Mouse (Mus musculus): ENCODE measurements at regions not wholly inside any gene's neighbourhood (a gene's known extent, or its start where the extent isn't known, plus 50 kb on each side); places are given as distances from the start of the nearest gene placed in this dataset.
"Not testable (repeated sequence)": the region's sequence is repeated elsewhere in the genome, so short reads cannot be mapped to it uniquely, and the experiment has no call there.

DNA sequence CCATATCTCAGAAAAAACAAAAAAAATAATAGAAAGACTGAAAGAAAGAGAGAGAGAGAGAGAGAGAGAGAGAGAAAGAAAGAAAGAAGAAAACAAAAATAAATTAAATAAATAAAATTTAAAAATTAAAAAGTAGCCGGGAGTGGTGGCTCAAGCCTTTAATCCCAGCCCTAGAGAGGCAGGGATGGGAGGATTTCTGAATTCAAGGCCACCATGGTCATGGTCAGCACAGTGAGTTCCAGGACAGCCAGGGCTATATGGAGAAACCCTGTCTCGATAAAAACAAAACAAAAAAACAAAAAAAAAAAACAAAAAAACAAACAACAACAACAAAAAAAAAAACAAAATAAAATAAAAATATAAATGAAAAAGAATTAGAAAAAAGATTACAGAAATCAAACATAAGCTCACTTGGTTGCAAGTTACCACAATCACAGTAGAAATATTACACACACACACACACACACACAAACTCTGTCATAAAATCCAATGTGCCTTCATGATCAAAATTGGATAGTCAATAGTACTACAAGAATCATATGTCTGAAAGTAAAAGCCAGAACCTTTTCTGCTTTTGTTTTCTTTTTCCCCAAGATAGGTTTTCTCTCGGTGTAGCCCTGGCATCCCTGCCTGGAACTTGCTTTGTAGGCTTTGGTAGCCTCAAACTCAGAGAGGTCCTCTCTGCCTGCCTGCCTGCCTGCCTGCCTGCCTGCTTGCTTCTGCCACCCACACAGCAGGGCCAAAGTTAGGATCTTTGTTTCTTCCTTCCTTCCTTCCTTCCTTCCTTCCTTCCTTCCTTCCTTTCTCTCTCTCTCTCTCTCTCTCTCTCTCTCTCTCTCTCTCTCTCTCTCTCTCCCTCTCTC is 476.1 kb upstream of the Olfr161 start:
- not testable (repeated sequence) for H3K27ac ChIP-seq (ENCODE audit: low read length); H3K4me2 ChIP-seq (ENCODE audit: low read depth, low read length); H3K27me3 ChIP-seq (ENCODE audit: control insufficient read depth, insufficient read depth, low read depth, low read length); H3K9me3 ChIP-seq (replicated peaks; ENCODE audit: control insufficient read depth, low read length); H3K4me3 ChIP-seq (ENCODE audit: low read depth, low read length); H3K36me3 ChIP-seq (ENCODE audit: control insufficient read depth, insufficient read depth); H3K4me1 ChIP-seq (ENCODE audit: control insufficient read depth, low read depth, low read length); H3K9ac ChIP-seq (ENCODE audit: low read depth, low read length)
- peak; percentile 92 for ATAC-seq (ENCODE audit: low read depth)
- 52% methylated on average over 2 of the region's 3 CpGs for WGBS (ENCODE audit: insufficient replicate concordance)

DNA sequence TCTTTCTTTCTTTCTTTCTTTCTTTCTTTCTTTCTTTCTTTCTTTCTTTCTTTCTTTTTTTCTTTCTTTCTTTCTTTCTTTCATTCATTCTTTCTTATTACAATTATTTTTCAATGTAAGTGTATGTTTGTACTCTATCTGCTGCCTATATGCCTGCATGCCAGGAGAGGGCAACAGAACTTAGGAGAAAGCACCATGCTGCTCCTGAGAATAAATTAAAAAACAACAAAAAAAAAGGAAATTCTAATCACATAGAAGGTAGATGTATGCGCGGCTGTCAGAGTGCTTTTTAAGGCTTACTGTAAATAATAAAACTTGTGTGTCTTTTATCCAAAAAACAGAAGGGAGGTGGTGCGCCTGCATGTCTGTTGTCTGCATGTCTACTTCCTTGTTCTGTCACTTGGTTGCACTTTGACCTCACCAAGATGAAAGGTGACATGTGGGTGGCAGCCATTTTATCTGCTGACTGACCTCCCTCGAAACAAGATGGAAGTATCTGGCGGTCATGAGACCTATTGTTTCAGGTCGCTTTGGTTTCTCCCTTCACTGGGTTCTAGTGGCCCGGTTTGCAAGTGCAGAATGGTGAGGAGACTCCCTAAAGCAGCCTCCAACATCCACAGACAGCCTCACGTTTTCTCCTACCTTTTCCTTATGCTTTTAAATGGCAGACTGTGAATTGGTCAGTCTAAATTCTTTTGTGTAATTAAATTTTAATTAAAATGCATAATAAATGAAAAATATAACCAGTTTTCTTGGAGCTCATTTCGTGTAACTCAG is 475.3 kb upstream of the Olfr161 start:
- not testable (repeated sequence) for H3K36me3 ChIP-seq (ENCODE audit: control insufficient read depth, insufficient read depth); H3K9ac ChIP-seq (ENCODE audit: low read depth, low read length); H3K4me1 ChIP-seq (ENCODE audit: control insufficient read depth, low read depth, low read length); H3K27ac ChIP-seq (ENCODE audit: low read length); H3K4me2 ChIP-seq (ENCODE audit: low read depth, low read length); H3K9me3 ChIP-seq (replicated peaks; ENCODE audit: control insufficient read depth, low read length); H3K4me3 ChIP-seq (ENCODE audit: low read depth, low read length); H3K27me3 ChIP-seq (ENCODE audit: control insufficient read depth, insufficient read depth, low read depth, low read length)
- ATAC-seq (ENCODE audit: low read depth) = peak; percentile 71
- 54% methylated on average over 8 of the region's 9 CpGs for WGBS (ENCODE audit: insufficient replicate concordance)

DNA sequence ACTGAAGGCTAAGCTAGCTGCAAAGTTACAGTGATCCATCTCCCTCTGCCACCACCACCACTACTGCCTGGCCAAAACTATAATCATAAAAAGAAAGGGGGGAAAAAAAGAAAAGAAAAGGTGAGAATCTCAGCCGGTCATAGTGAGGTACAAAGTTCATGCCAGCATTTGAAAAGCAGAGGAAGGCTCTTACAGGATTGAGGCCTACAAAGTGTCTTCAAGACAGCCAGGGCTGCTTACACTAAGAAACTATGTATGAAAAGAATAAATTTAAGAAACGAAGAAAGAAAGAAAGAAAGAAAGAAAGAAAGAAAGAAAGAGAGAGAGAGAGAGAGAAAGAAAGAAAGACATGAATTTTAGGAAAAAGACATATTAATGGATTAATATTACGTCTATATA is 474.7 kb upstream of the Olfr161 start:
- H3K36me3 ChIP-seq (ENCODE audit: control insufficient read depth, insufficient read depth); H3K27ac ChIP-seq (ENCODE audit: low read length); H3K4me2 ChIP-seq (ENCODE audit: low read depth, low read length); H3K4me1 ChIP-seq (ENCODE audit: control insufficient read depth, low read depth, low read length); ATAC-seq (ENCODE audit: low read depth); H3K9ac ChIP-seq (ENCODE audit: low read depth, low read length); H3K4me3 ChIP-seq (ENCODE audit: low read depth, low read length); H3K9me3 ChIP-seq (replicated peaks; ENCODE audit: control insufficient read depth, low read length); H3K27me3 ChIP-seq (ENCODE audit: control insufficient read depth, insufficient read depth, low read depth, low read length): not testable (repeated sequence)
- 34% methylated on average over 2 of the region's 3 CpGs for WGBS (ENCODE audit: insufficient replicate concordance)

DNA sequence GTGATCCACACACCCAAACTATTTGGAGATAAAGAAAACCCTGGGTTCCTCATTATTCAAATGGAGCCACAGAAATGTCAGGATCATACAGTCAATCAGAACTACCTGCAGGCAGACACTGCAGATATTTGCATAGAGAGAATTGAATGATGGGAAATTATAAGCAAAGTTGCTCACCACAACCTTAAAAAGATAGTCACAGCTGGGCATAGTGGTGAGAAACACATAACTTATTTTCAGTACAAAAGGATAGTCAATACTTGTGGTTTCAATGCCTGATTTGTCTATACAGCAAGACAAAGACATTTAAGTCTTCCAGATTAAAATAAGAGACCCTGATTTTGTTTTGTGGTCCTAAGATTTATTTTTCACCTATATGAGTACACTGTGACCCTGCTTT is 469.6 kb upstream of the Olfr161 start:
- not testable (repeated sequence) for H3K4me1 ChIP-seq (ENCODE audit: control insufficient read depth, low read depth, low read length); ATAC-seq (ENCODE audit: low read depth)

DNA sequence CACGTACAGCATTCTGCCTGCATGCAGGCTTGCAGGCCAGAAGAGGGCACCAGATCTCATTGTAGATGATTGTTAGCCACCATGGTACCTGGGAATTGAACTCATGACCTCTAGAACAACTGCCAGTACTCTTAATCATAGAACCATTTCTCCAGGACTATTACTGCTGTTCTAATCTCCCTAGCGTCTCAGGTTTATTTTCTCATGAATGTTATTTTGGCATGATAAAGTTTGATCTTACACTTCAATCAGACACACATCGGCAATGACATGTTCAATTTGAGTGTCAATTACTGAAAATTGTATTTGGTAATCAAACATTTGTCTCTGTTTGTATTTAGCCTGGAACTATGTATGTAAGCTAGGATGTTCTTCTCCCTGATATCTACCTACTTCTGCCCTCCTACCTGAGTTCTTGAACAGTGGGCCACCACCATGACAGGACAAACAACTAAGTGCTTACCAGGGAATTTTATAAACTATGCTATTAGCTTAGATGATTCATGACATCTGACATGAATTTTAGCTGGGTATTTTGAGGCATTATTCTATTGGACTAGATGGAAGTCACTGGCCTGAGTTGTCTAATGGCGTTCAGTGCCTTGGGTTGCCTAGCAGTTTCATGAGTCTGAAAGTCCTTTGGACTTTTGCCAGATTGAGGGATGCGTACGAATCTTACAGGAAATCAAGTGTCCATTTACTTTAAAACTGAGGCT is 468.5 kb upstream of the Olfr161 start:
- WGBS (ENCODE audit: insufficient replicate concordance) = 37% methylated on average over 4 of the region's 6 CpGs

More for the DNA sequence above, 469.6 kb upstream of the Olfr161 start:
- not testable (repeated sequence) for H3K27ac ChIP-seq (ENCODE audit: low read length); H3K4me2 ChIP-seq (ENCODE audit: low read depth, low read length); H3K36me3 ChIP-seq (ENCODE audit: control insufficient read depth, insufficient read depth); H3K9me3 ChIP-seq (replicated peaks; ENCODE audit: control insufficient read depth, low read length); H3K4me3 ChIP-seq (ENCODE audit: low read depth, low read length); H3K9ac ChIP-seq (ENCODE audit: low read depth, low read length); H3K27me3 ChIP-seq (ENCODE audit: control insufficient read depth, insufficient read depth, low read depth, low read length)

DNA sequence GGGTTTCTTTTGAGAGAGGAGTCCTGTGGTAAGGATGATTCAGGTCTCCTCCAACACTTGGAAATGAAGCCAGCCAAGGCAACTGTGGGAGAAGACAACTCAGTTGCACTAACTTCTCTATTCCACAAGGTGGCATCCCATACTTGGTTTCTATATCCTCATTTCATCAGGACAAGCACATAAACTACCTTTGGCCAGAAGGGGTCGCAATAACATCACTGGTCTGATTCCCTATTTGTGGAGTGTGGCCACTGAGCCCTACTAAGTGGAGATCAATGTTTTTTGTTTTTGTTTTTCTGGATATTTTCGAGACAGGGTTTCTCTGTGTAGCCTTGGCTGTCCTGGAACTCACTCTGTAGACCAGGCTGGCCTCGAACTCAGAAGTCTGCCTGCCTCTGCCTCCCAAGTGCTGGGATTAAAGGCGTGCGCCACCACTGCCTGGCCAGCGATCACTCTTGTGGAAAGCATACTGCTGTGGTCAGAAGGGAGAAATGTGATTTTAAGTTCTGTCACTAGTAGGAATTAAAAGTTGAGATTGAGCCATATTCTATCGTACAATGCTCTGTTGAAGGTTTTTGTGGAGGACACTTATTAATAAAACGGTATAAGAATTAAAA is 467.9 kb upstream of the Olfr161 start:
- not testable (repeated sequence) for H3K27me3 ChIP-seq (ENCODE audit: control insufficient read depth, insufficient read depth, low read depth, low read length); H3K36me3 ChIP-seq (ENCODE audit: control insufficient read depth, insufficient read depth); H3K27ac ChIP-seq (ENCODE audit: low read length); H3K4me2 ChIP-seq (ENCODE audit: low read depth, low read length); H3K9me3 ChIP-seq (replicated peaks; ENCODE audit: control insufficient read depth, low read length); H3K4me1 ChIP-seq (ENCODE audit: control insufficient read depth, low read depth, low read length); H3K9ac ChIP-seq (ENCODE audit: low read depth, low read length); H3K4me3 ChIP-seq (ENCODE audit: low read depth, low read length)
- WGBS (ENCODE audit: insufficient replicate concordance) = 53% methylated on average over 8 of the region's 8 CpGs
- peak; percentile 59 for ATAC-seq (ENCODE audit: low read depth)

More for the DNA sequence above, 468.5 kb upstream of the Olfr161 start:
- not testable (repeated sequence) for H3K4me3 ChIP-seq (ENCODE audit: low read depth, low read length); H3K9ac ChIP-seq (ENCODE audit: low read depth, low read length); H3K9me3 ChIP-seq (replicated peaks; ENCODE audit: control insufficient read depth, low read length); H3K4me2 ChIP-seq (ENCODE audit: low read depth, low read length); H3K36me3 ChIP-seq (ENCODE audit: control insufficient read depth, insufficient read depth); H3K27me3 ChIP-seq (ENCODE audit: control insufficient read depth, insufficient read depth, low read depth, low read length); H3K4me1 ChIP-seq (ENCODE audit: control insufficient read depth, low read depth, low read length); H3K27ac ChIP-seq (ENCODE audit: low read length)
- ATAC-seq (ENCODE audit: low read depth) = 0 out of 2 replicates have a peak, but pooled peaks have one; percentile 4

DNA sequence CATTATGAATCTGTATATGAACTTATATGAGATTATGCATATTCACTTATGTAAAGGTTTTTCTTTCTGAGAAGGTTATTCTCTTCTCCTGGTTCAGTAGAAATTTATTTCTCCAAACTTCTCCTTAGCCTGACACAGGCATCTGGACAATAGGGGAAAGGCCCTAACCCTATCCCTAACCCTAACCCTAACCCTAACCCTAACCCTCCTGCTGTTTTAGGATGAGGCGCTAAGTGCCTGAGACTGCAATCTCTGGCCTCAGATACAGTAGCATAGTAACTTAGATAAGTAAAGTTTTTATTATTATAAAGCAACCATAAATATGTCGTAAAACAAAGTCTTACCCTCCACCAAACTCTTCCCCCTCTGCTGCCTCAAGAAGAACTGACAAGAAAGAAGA is 463.5 kb upstream of the Olfr161 start:
- not testable (repeated sequence) for H3K27me3 ChIP-seq (ENCODE audit: control insufficient read depth, insufficient read depth, low read depth, low read length); H3K4me3 ChIP-seq (ENCODE audit: low read depth, low read length); H3K9ac ChIP-seq (ENCODE audit: low read depth, low read length); H3K4me1 ChIP-seq (ENCODE audit: control insufficient read depth, low read depth, low read length); H3K9me3 ChIP-seq (replicated peaks; ENCODE audit: control insufficient read depth, low read length); H3K4me2 ChIP-seq (ENCODE audit: low read depth, low read length); H3K27ac ChIP-seq (ENCODE audit: low read length); H3K36me3 ChIP-seq (ENCODE audit: control insufficient read depth, insufficient read depth)
- WGBS (ENCODE audit: insufficient replicate concordance) = 34% methylated on average over 2 of the region's 2 CpGs
- ATAC-seq (ENCODE audit: low read depth) = peak; percentile 35; the same call in 1 of the 2 replicates

All from liver, embryonic 16.5 days (tissue).